Mouse (Mus musculus) stomach, postnatal 0 days (tissue): ENCODE data around the gene Gm8764. TPM values are rescaled to one million over a fixed set of nuclear protein-coding genes. Genes with fewer than 3 reads are reported as not detected.

ENCODE experiments used
- ATAC-seq: fragments of 200-750 bp; cut with Nextera tagmentation; 2 replicates; pipeline ENCODE4 v1.8.0; 2017; ENCODE audit not compliant: low FRiP score, low TSS enrichment
- DNase-seq: peaks from one replicate; pipeline ENCODE4 v3.0.0-alpha.2; 2016; ENCODE audit warnings: low spot score
- H3K27ac ChIP-seq: fragments of 300-500 bp; sonication (generic); replicated peaks from 2 replicates; pipeline ENCODE4 v1.5.1; 2014; ENCODE audit warnings: mild to moderate bottlenecking, control low read depth
- H3K27me3 ChIP-seq: fragments of 300-500 bp; sonication (generic); 2 replicates; pipeline ENCODE4 v1.6.1; 2014; ENCODE audit warnings: low read length; ENCODE audit not compliant: control insufficient read depth, insufficient read depth
- H3K36me3 ChIP-seq: fragments of 300-500 bp; sonication (generic); 2 replicates; pipeline ENCODE4 v1.6.1; 2014; ENCODE audit warnings: low read length, mixed read lengths; ENCODE audit not compliant: control insufficient read depth, insufficient read depth
- H3K4me1 ChIP-seq: fragments of 300-500 bp; sonication (generic); replicated peaks from 2 replicates; pipeline ENCODE4 v1.6.1; 2014; ENCODE audit warnings: antibody characterized with exemption; ENCODE audit not compliant: control insufficient read depth, insufficient read depth
- H3K4me2 ChIP-seq: fragments of 300-500 bp; sonication (generic); replicated peaks from 2 replicates; pipeline ENCODE4 v1.6.1; 2014; ENCODE audit warnings: low read depth, mild to moderate bottlenecking, control low read depth, moderate library complexity
- H3K4me3 ChIP-seq: fragments of 300-500 bp; sonication (generic); 2 replicates; pipeline ENCODE4 v1.5.1; 2014; ENCODE audit warnings: low read depth, low read length, control low read depth
- H3K9ac ChIP-seq: fragments of 300-500 bp; sonication (generic); 2 replicates; pipeline ENCODE4 v1.6.1; 2014; ENCODE audit warnings: mild to moderate bottlenecking, low read length, control low read depth, mixed read lengths
- H3K9me3 ChIP-seq: fragments of 300-500 bp; sonication (generic); 2 replicates; pipeline ENCODE4 v1.6.1; 2016; ENCODE audit warnings: low read length; ENCODE audit not compliant: control insufficient read depth
- CTCF ChIP-seq: IDR thresholded peaks from 2 replicates; pipeline ENCODE4 v1.5.1; 2016; ENCODE audit warnings: antibody characterized with exemption, low read depth, mild to moderate bottlenecking, moderate library complexity
- EP300 ChIP-seq: optimal IDR thresholded peaks from 2 replicates; pipeline ENCODE3; 2016; ENCODE audit warnings: antibody characterized with exemption
- WGBS: fragments of 180-500 bp; shearing (Covaris S2); extraction: QIAGEN DNeasy Blood & Tissue Kit; methylation state at CpG from one replicate; pipeline ENCODE4 v1.1.7; 2014; 5-methylcytosine and 5-hydroxymethylcytosine counted together
- polyA plus RNA-seq: library from polyadenylated mRNA; unstranded; fragments of >200 nt; fragmentation: Nextera tagmentation; extraction: Ambion mirVana; gene quantifications from 2 replicates; pipeline ENCODE4 v1.2.1, GENCODE M21; 2015

Gm8764 gene
- polyA plus RNA-seq, 1 experiment from 2014 or later: not detected

- Histone ChIP-seq H3K27me3 (no peaks in the 10 kb centered on the region), H3K4me1 (no peaks in the 10 kb centered on the region), H3K9ac (no peak overlapping the region), H3K9me3 (no peaks in the 10 kb centered on the region), H3K4me3 (no peak overlapping the region), H3K27ac (no peak overlapping the region), H3K36me3 (no peaks in the 10 kb centered on the region), H3K4me2 (no peak overlapping the region)
- no peak for DNase-seq
- no peak for TF ChIP-seq EP300
- TF ChIP-seq CTCF: no peak
- ATAC-seq: no peak
- WGBS: 76% methylated on average over 1 of the region's 1 CpGs
These were observed 49.8 kb downstream of the Gm8764 start for GRCm38 (mm10) chr10:104209655-104210054.

GRCm38 (mm10) chr10:104210268-104210990, 50.6 kb downstream of the Gm8764 start:
- ATAC-seq (no peak), DNase-seq (no peak)
- Histone ChIP-seq H3K36me3 (no peaks in the 10 kb centered on the region), H3K4me2 (no peak overlapping the region), H3K27ac (no peak overlapping the region), H3K4me3 (no peak overlapping the region), H3K27me3 (no peaks in the 10 kb centered on the region), H3K9ac (no peak overlapping the region), H3K9me3 (no peaks in the 10 kb centered on the region), H3K4me1 (no peaks in the 10 kb centered on the region)
- 73% methylated on average over 3 of the region's 3 CpGs for WGBS
- no peak for TF ChIP-seq CTCF
- TF ChIP-seq EP300: no peak

Other genes starting within 250 kb of the Gm8764 start
- gene Gm21293, start 17.0 kb upstream of the Gm8764 start, polyA plus RNA-seq: not detected in 2 replicates
- not detected in 2 replicates for gene Gm6763, start 8.5 kb upstream of the Gm8764 start, polyA plus RNA-seq
- not detected in 2 replicates for gene Gm21304, start 8.5 kb downstream of the Gm8764 start, polyA plus RNA-seq
- not detected in 2 replicates for gene Gm21312, start 17.0 kb downstream of the Gm8764 start, polyA plus RNA-seq
- gene Gm20765, start 25.5 kb downstream of the Gm8764 start, polyA plus RNA-seq: not detected in 2 replicates
- gene Gm4340, start 34.0 kb downstream of the Gm8764 start, polyA plus RNA-seq: not detected in 2 replicates